Mouse (Mus musculus) c-Kit-positive CD71-positive TER-119-negative erythroid progenitor cells, embryonic 14.5 days (primary cell): ENCODE measurements around the gene Slc28a1.

Experiments used
- DNase-seq: peaks from one replicate; pipeline ENCODE4 v3.0.0-alpha.2; 2013; ENCODE audit warnings: low read depth

Gene Slc28a1

DNA sequence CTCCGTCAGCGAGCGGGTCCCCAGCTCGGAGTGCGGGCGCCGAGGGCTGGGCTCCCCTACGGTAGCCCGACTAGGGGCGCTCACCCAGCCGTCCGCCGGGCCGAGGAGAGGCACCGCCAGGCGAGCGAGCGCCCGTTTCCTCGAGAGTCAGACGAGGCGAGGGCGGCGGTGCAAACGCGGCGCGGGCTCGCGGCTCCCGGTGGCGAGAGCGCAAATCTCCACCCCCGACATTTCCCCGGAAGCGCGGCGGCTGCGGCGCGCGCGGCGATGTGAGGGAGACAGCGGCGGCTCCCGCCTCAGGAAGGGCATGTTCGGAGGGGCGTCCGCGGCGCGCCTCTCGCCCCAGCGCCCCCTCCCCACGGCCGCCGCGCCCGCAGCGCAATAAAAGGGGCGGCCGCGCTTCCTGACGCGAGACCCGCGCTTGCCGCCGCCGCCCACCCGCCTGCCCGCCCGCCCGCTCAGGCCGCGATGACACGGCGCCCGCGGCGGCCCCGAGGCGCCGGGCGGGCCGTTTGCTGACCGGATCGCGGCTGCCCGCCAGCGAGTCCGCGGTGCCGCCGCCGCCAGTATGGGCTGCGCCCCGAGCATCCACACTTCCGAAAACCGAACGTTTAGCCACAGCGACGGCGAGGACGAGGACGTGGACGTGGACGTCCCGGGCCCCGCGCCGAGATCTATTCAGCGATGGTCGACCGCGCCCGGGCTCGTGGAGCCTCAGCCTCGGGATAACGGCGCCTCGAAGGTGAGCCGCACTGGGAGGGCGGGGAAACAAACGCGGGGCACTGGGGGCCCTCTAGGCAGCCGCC is 99.0 kb downstream of the Slc28a1 start, which contains the start of gene Pde8a:
TSS of gene Pde8a (plus strand) at position 250 of the 806 bp plus-strand sequence.
- no peak for DNase-seq

DNA sequence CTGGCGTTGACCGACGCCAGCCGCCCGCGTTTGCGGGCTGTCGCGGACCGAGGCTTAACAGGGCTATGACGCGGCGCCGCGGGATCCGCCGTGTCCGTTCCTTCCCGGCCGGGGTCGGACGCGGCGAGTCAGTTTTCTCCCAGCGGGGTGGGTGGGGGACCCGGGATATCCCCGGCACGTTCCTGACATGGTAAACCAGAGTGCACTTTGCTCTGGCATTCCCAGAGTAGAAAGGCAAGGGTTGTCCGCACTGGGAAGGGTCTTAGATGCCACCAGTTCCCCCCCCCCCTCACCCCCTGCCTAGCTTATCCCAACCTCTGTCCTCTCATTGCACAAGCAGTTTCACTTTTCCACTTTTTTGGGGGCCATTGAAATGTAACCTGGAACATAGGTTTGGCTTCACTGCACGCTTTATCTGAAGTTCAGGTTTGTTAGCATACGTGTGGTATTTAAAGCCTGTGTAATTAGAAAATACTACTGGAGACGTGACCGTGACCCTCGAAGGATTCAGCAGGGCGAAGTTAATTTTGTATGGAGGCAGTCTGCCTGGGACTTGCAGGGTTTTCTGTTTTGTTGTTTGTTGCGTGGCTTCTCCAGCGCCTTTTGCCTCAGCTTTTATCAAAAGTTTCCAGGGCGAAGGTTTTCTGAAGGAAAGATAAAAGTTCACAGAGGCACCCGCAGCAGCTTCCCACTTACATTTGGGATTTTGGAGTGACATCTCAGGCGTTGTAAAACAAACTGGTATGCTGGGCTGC is 99.7 kb downstream of the Slc28a1 start:
- no peak for DNase-seq

DNA sequence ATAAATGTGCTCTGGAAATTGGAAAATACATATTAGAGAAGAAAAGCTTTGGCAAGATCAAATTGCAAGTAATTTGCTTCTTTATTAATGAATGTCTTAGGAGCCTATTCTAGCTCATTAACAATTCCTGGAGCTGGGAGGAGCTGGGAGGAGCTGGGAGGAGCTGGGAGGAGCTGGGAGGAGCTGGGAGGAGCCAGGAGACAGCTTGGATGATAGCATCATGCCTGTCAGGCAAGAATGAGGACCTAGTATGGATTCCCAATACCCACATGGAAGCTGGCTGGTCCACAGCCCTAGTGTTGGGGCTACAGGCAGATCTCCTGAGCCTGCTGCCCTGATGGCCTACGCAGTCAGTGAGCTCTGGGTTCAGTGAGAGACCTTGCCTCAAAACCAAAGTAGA is 101.4 kb downstream of the Slc28a1 start:
- no peak for DNase-seq

DNA sequence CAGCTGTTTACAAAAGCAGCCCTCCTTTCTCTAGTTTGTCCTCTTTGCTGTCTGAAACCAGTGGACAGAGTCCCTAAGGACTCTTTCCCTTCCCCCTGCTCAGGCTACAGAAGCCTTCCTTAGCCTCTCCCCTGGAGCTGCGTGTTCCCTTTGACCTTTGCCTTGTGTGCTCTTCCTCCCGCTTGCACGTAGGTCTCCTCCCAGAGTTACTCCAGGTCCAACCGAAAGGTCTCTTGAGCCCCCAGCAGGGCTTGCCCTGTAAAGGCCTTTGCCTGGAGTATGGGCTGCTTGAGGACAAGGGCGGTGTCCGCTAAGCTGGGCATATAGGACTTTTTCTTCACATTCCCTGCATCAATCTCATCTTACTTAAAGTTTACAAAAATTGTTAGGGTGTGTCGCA is 104.7 kb downstream of the Slc28a1 start:
- no peak for DNase-seq
